In genomic region chr9:57073790-57074094, GRCm38 (mm10) we compare ENCODE assay signal across 8 mouse cellular contexts. TPM values are rescaled to one million over a fixed set of nuclear protein-coding genes. Genes with fewer than 3 reads are reported as not detected.
DNase-seq lines count a peak whose midpoint lies in the region; ATAC-seq and TF ChIP-seq lines count a peak whose summit lies in the region.

No protein-coding gene starts in this region.

- H3K27me3 ChIP-seq in erythroblast, embryonic 14.5 days (ENCODE audit: control insufficient read depth) = no peaks in the 10 kb centered on the region
- H3K27me3 ChIP-seq in spleen, adult 2 months (ENCODE audit: control insufficient read depth, insufficient read depth, low read length) = no peaks in the 10 kb centered on the region
- no peaks in the 10 kb centered on the region for H3K27me3 ChIP-seq in liver, embryonic 11.5 days (replicated peaks; ENCODE audit: control insufficient read depth, insufficient read depth, low read length)
- no peaks in the 10 kb centered on the region for H3K27me3 ChIP-seq in stomach, postnatal 0 days (ENCODE audit: control insufficient read depth, insufficient read depth, low read length)

- peak overlapping the region; percentile 89 for H3K9ac ChIP-seq in liver, embryonic 11.5 days (ENCODE audit: low read depth, low read length)
- H3K9ac ChIP-seq in stomach, postnatal 0 days (ENCODE audit: low read length) = peak overlapping the region; percentile 59

- WGBS in spleen, adult 2 months = under 1% methylated on average over 15 of the region's 15 CpGs
- 1% methylated on average over 15 of the region's 15 CpGs for WGBS in liver, embryonic 11.5 days
- WGBS in stomach, postnatal 0 days = 1% methylated on average over 15 of the region's 15 CpGs

- peaks cover 83% of the 10 kb centered on the region for H3K4me1 ChIP-seq in erythroblast, embryonic 14.5 days (ENCODE audit: control insufficient read depth)
- peaks cover 5% of the 10 kb centered on the region; the same call in 1 of the 2 replicates for H3K4me1 ChIP-seq in spleen, adult 2 months (ENCODE audit: control insufficient read depth, insufficient read depth, insufficient read length)
- H3K4me1 ChIP-seq in liver, embryonic 11.5 days (replicated peaks; ENCODE audit: control insufficient read depth, insufficient read depth, low read length) = peaks cover 29% of the 10 kb centered on the region
- peaks cover 2% of the 10 kb centered on the region; the same call in 1 of the 2 replicates for H3K4me1 ChIP-seq in stomach, postnatal 0 days (replicated peaks; ENCODE audit: control insufficient read depth, insufficient read depth)

- peak overlapping the region; percentile 86 for H3K27ac ChIP-seq in spleen, adult 2 months (ENCODE audit: insufficient read depth, low read length)
- peak overlapping the region; percentile 92 for H3K27ac ChIP-seq in liver, embryonic 11.5 days (ENCODE audit: low read depth, low read length)
- H3K27ac ChIP-seq in stomach, postnatal 0 days (replicated peaks) = peak overlapping the region; percentile 99

- peak overlapping the region; percentile 95 for H3K4me2 ChIP-seq in liver, embryonic 11.5 days
- peak overlapping the region; percentile 91 for H3K4me2 ChIP-seq in stomach, postnatal 0 days (replicated peaks; ENCODE audit: low read depth)

- H3K4me3 ChIP-seq in erythroblast, embryonic 14.5 days (replicated peaks) = peak overlapping the region; percentile 97
- peak overlapping the region; percentile 62 for H3K4me3 ChIP-seq in spleen, adult 2 months (ENCODE audit: extremely low read depth, insufficient read depth, insufficient read length)
- H3K4me3 ChIP-seq in liver, embryonic 11.5 days (ENCODE audit: low read depth, low read length) = peak overlapping the region; percentile 97
- H3K4me3 ChIP-seq in stomach, postnatal 0 days (ENCODE audit: low read depth, low read length) = peak overlapping the region; percentile 77

- peak; percentile 52 for TF ChIP-seq POLR2A in spleen, adult 2 months (IDR thresholded peaks at IDR 0.05; ENCODE audit: low read depth, low read length)

- no peak for ATAC-seq in erythroblast, adult 5-6 weeks (replicated peaks; ENCODE audit: low FRiP score, poor library complexity, severe bottlenecking)
- no peak for ATAC-seq in liver, embryonic 11.5 days (replicated peaks; ENCODE audit: low FRiP score)
- ATAC-seq in stomach, postnatal 0 days (ENCODE audit: low FRiP score, low TSS enrichment) = no peak

- no peak for DNase-seq in spleen, adult 2 months (ENCODE audit: low read depth in 1 of 2, low spot score in 2 of 2)
- no peak for DNase-seq in spleen, postnatal 10 days (ENCODE audit: low spot score in 2 of 2)
- DNase-seq in liver, embryonic 11.5 days (ENCODE audit: low spot score) = no peak
- DNase-seq in stomach, postnatal 0 days (ENCODE audit: low spot score) = no peak
- no peak for DNase-seq in adrenal gland, postnatal 10 days
- DNase-seq in spleen, postnatal 14 days (ENCODE audit: low spot score in 2 of 2) = no peak

- H3K9me3 ChIP-seq in erythroblast, embryonic 14.5 days (ENCODE audit: control insufficient read depth, low read length) = no peaks in the 10 kb centered on the region
- H3K9me3 ChIP-seq in liver, embryonic 11.5 days (ENCODE audit: control insufficient read depth, low read length) = no peaks in the 10 kb centered on the region
- no peaks in the 10 kb centered on the region for H3K9me3 ChIP-seq in stomach, postnatal 0 days (ENCODE audit: control insufficient read depth, low read length)

- TF ChIP-seq CTCF in spleen, adult 2 months (IDR thresholded peaks at IDR 0.05; ENCODE audit: extremely low read depth, insufficient read depth, insufficient read length, insufficient replicate concordance) = no peak
- TF ChIP-seq CTCF in stomach, postnatal 0 days (IDR thresholded peaks at IDR 0.05; ENCODE audit: low read depth) = no peak

- TF ChIP-seq EP300 in stomach, postnatal 0 days (optimal IDR thresholded peaks at IDR 0.05) = no peak

- peaks cover 6% of the 10 kb centered on the region for H3K36me3 ChIP-seq in erythroblast, embryonic 14.5 days (ENCODE audit: control insufficient read depth)
- H3K36me3 ChIP-seq in spleen, adult 2 months (ENCODE audit: control insufficient read depth, insufficient read depth, low read length) = no peaks in the 10 kb centered on the region
- H3K36me3 ChIP-seq in liver, embryonic 11.5 days (ENCODE audit: control insufficient read depth, insufficient read depth, low read length) = no peaks in the 10 kb centered on the region
- no peaks in the 10 kb centered on the region for H3K36me3 ChIP-seq in stomach, postnatal 0 days (ENCODE audit: control insufficient read depth, insufficient read depth, low read length)

RNA-seq across cellular contexts. Expression of gene Sin3a, which starts 1.9 kb away (rescaled TPM):
- 0.63 and 0.75 TPM in 2 replicates for polyA plus RNA-seq in erythroblast, embryonic 14.5 days (2012)
- 23.8 and 29.8 TPM in 2 replicates for total RNA-seq in erythroblast, adult 5-6 weeks (2015; ENCODE audit: low replicate concordance)
- total RNA-seq in erythroblast, adult 5-6 weeks (2017; ENCODE audit: low replicate concordance) = 24.5 and 35.1 TPM in 2 replicates
- polyA plus RNA-seq in spleen, adult 2 months (2012; rRNA removed) = 83.3 and 98.2 TPM in 2 replicates
- 37.1 and 37.8 TPM in 2 replicates for polyA plus RNA-seq in liver, embryonic 11.5 days (2014; fragmentation: Nextera tagmentation; extraction: Ambion mirVana)
- polyA plus RNA-seq in stomach, postnatal 0 days (2015; fragmentation: Nextera tagmentation; extraction: Ambion mirVana) = 10.4 and 10.6 TPM in 2 replicates
- 10 to 100 TPM; 53.0 to 59.1 TPM for total RNA-seq in adrenal gland, postnatal 10 days (2021)

RNA-seq across cellular contexts. Expression of gene Man2c1, which starts 56.7 kb away (rescaled TPM):
- polyA plus RNA-seq in erythroblast, embryonic 14.5 days (2012) = 4.7 and 5.2 TPM in 2 replicates
- total RNA-seq in erythroblast, adult 5-6 weeks (2015; ENCODE audit: low replicate concordance) = 12.3 and 15.3 TPM in 2 replicates
- 9.2 and 21.7 TPM in 2 replicates for total RNA-seq in erythroblast, adult 5-6 weeks (2017; ENCODE audit: low replicate concordance)
- 170 and 183 TPM in 2 replicates for polyA plus RNA-seq in spleen, adult 2 months (2012; rRNA removed)
- 45.0 and 47.7 TPM in 2 replicates for polyA plus RNA-seq in liver, embryonic 11.5 days (2014; fragmentation: Nextera tagmentation; extraction: Ambion mirVana)
- polyA plus RNA-seq in stomach, postnatal 0 days (2015; fragmentation: Nextera tagmentation; extraction: Ambion mirVana) = 35.2 and 39.5 TPM in 2 replicates
- 100 to 1,000 TPM in 1 of 2 experiments, 10 to 100 TPM in 1; 84.2 to 121 TPM for total RNA-seq in adrenal gland, postnatal 10 days (2021)
